Mouse (Mus musculus) olfactory bulb, adult 2 months (tissue): ENCODE results near the gene Rtf2.

Source experiments
- CTCF ChIP-seq: fragments of 200-500 bp; IDR thresholded peaks from 2 replicates; pipeline ENCODE4 v1.5.1; 2012; ENCODE audit warnings: low read depth, mild to moderate bottlenecking, low read length, moderate library complexity; ENCODE audit not compliant: insufficient read depth
- POLR2A ChIP-seq: fragments of 200-500 bp; IDR thresholded peaks from 2 replicates; pipeline ENCODE4 v1.6.1; 2012; ENCODE audit warnings: mild to moderate bottlenecking, low read depth, low read length, moderate library complexity; ENCODE audit not compliant: insufficient read depth

- TF ChIP-seq CTCF (no peak), POLR2A (no peak)
Measured at GRCm38 (mm10) chr2:172404239-172404638, 36.1 kb upstream of the Rtf2 start.
